Mouse (Mus musculus) CH12.LX (cell line): ENCODE measurements around the gene Cmbl. TPM values are rescaled to one million over a fixed set of nuclear protein-coding genes. Genes with fewer than 3 reads are reported as not detected.

Experiments
- DNase-seq: peaks from one replicate; pipeline ENCODE4 v3.0.0-alpha.2; 2013; ENCODE audit errors: extremely low read depth
- H3K27ac ChIP-seq: 2 replicates; pipeline ENCODE4 v1.5.1; 2012; ENCODE audit warnings: low read depth, mild to moderate bottlenecking, control low read depth, moderate library complexity; ENCODE audit not compliant: insufficient read depth
- H3K27me3 ChIP-seq: replicated peaks from 2 replicates; pipeline ENCODE3; 2012; ENCODE audit warnings: inconsistent platforms
- H3K36me3 ChIP-seq, 2 experiments: replicated peaks in 1 of 2; 2 replicates each; pipeline versions ENCODE3 to v1.6.1; 2012; ENCODE audit warnings: inconsistent platforms in 1 of 2, low read length in 1 of 2, mild to moderate bottlenecking in 1 of 2, mixed read lengths in 1 of 2, moderate library complexity in 1 of 2; ENCODE audit not compliant: control insufficient read depth in 1 of 2, insufficient read depth in 1 of 2
- H3K4me1 ChIP-seq, 2 experiments: 2 replicates each; pipeline ENCODE4 v1.6.1; 2012; ENCODE audit warnings: inconsistent platforms in 1 of 2, moderate library complexity in 1 of 2; ENCODE audit not compliant: insufficient read depth in 2 of 2, control insufficient read depth in 1 of 2
- H3K4me2 ChIP-seq: 2 replicates; pipeline ENCODE4 v1.6.1; 2012; ENCODE audit warnings: low read depth, mild to moderate bottlenecking, control low read depth; ENCODE audit not compliant: poor library complexity, insufficient read depth, severe bottlenecking
- H3K4me3 ChIP-seq, 3 experiments: fragments of 150-350 bp in 1 of 3; sonication (generic) in 1 of 3; replicated peaks in 1 of 3; 2 replicates each; pipeline versions ENCODE3 to v1.5.1; 2011 to 2012; ENCODE audit warnings: low read depth in 2 of 3, low read length in 2 of 3, mild to moderate bottlenecking in 2 of 3, moderate library complexity in 2 of 3, control low read depth in 1 of 3, improper control_type of control experiment in 1 of 3, inconsistent platforms in 1 of 3, mixed read lengths in 1 of 3; ENCODE audit not compliant: poor library complexity in 1 of 3
- H3K79me2 ChIP-seq: replicated peaks from 2 replicates; pipeline ENCODE4 v1.6.1; 2012; ENCODE audit warnings: mild to moderate bottlenecking, moderate library complexity; ENCODE audit not compliant: control insufficient read depth, poor library complexity, insufficient read depth, severe bottlenecking; ENCODE audit errors: extremely low read depth
- H3K9ac ChIP-seq: 2 replicates; pipeline ENCODE4 v1.6.1; 2012; ENCODE audit warnings: low read depth, mild to moderate bottlenecking, control low read depth, moderate library complexity; ENCODE audit not compliant: insufficient read depth
- H3K9me3 ChIP-seq: replicated peaks from 2 replicates; pipeline ENCODE3; 2012; ENCODE audit warnings: low read length, inconsistent platforms, mixed read lengths
- CHD1 ChIP-seq: IDR thresholded peaks from 2 replicates; pipeline ENCODE4 v1.6.1; 2012; ENCODE audit warnings: low read depth, low read length, improper control_type of control experiment, inconsistent platforms
- CHD2 ChIP-seq: IDR thresholded peaks from 2 replicates; pipeline ENCODE4 v1.6.1; 2011; ENCODE audit warnings: low read length, improper control_type of control experiment
- ETS1 ChIP-seq: conservative IDR thresholded peaks from 2 replicates; pipeline ENCODE4 v1.6.1; 2012; ENCODE audit warnings: low read depth, mild to moderate bottlenecking, inconsistent platforms, low read length, improper control_type of control experiment, moderate library complexity
- IRF4 ChIP-seq: IDR thresholded peaks from 2 replicates; pipeline ENCODE4 v1.6.1; 2014; ENCODE audit warnings: low read depth, mild to moderate bottlenecking, inconsistent platforms, low read length, improper control_type of control experiment
- JUN ChIP-seq: IDR thresholded peaks from 2 replicates; pipeline ENCODE4 v1.6.1; 2011; ENCODE audit warnings: low read depth, mild to moderate bottlenecking, low read length, improper control_type of control experiment, moderate library complexity; ENCODE audit not compliant: insufficient read depth
- JUND ChIP-seq: conservative IDR thresholded peaks from 2 replicates; pipeline ENCODE4 v1.6.1; 2011; ENCODE audit warnings: low read depth, low read length, improper control_type of control experiment
- KAT2A ChIP-seq: IDR thresholded peaks from 2 replicates; pipeline ENCODE4 v1.6.1; 2012; ENCODE audit warnings: low read length, improper control_type of control experiment, inconsistent platforms; ENCODE audit not compliant: insufficient replicate concordance
- MAX ChIP-seq: IDR thresholded peaks from 2 replicates; pipeline ENCODE4 v1.6.1; 2011; ENCODE audit warnings: low read length, improper control_type of control experiment
- MEF2A ChIP-seq: IDR thresholded peaks from 2 replicates; pipeline ENCODE4 v1.6.1; 2014; ENCODE audit warnings: low read depth, mild to moderate bottlenecking, inconsistent platforms, low read length, improper control_type of control experiment, borderline replicate concordance
- NELFE ChIP-seq: IDR thresholded peaks from 2 replicates; pipeline ENCODE4 v1.6.1; 2011; ENCODE audit warnings: low read depth, low read length, improper control_type of control experiment
- NRF1 ChIP-seq: IDR thresholded peaks from 2 replicates; pipeline ENCODE4 v1.6.1; 2014; ENCODE audit warnings: low read depth, mild to moderate bottlenecking, inconsistent platforms, low read length, improper control_type of control experiment, moderate library complexity
- POLR2AphosphoS2 ChIP-seq: IDR thresholded peaks from 2 replicates; pipeline ENCODE4 v1.6.1; 2011; ENCODE audit warnings: low read depth, low read length, improper control_type of control experiment
- RCOR1 ChIP-seq: conservative IDR thresholded peaks from 2 replicates; pipeline ENCODE4 v1.6.1; 2012; ENCODE audit warnings: low read depth, mild to moderate bottlenecking, inconsistent platforms, low read length, improper control_type of control experiment
- SMC3 ChIP-seq: IDR thresholded peaks from 2 replicates; pipeline ENCODE4 v1.6.1; 2011; ENCODE audit warnings: low read depth, low read length, improper control_type of control experiment
- TBP ChIP-seq: conservative IDR thresholded peaks from 2 replicates; pipeline ENCODE4 v1.6.1; 2011; ENCODE audit warnings: low read depth, low read length, improper control_type of control experiment
- ZMIZ1 ChIP-seq: IDR thresholded peaks from 2 replicates; pipeline ENCODE4 v1.6.1; 2012; ENCODE audit warnings: low read depth, mild to moderate bottlenecking, inconsistent platforms, low read length, improper control_type of control experiment
- ZNF384 ChIP-seq: IDR thresholded peaks from 2 replicates; pipeline ENCODE4 v1.6.1; 2012; ENCODE audit warnings: low read depth, low read length, improper control_type of control experiment, inconsistent platforms
- dilution Hi-C: fragments of 300-500 bp; cut with MboI; formaldehyde crosslinking; loops from 2 replicates; pipeline ENCODE4 v1.14.3; 2020; ENCODE audit warnings: low sequenced_read_pairs; ENCODE audit not compliant: extremely low pct_unique_long_range_greater_than_20kb, extremely low pct_ligation_motif_present
- in situ Hi-C: fragments of 300-500 bp; cut with MboI; formaldehyde crosslinking; loops from 3 replicates; pipeline ENCODE4 v1.14.3; 2019; ENCODE audit warnings: low sequenced_read_pairs, low pct_ligation_motif_present, low pct_unique_long_range_greater_than_20kb, mixed read lengths
- polyA plus RNA-seq: library from polyadenylated mRNA; unstranded; fragments of >175 nt; gene quantifications from 2 replicates; pipeline ENCODE4 v1.2.1, GENCODE M21; 2012; ENCODE audit warnings: low read depth; ENCODE audit not compliant: insufficient read length
- total RNA-seq, 2 experiments: library from RNA; depleted of rRNA; stranded (reverse); fragments of 300-350 nt in 1 of 2; fragments of >200 nt in 1 of 2; gene quantifications; 2 replicates each; pipeline ENCODE4 v1.2.3; 2012 to 2014

Gene Cmbl
- total and polyA plus RNA-seq, 3 experiments = 0.27 TPM; not detected in 2

GRCm38 (mm10) chr15:31561976-31562375, 3.2 kb upstream of the Cmbl start:
- no peaks in the 10 kb centered on the region for H3K79me2 ChIP-seq
- H3K4me1 ChIP-seq = no peaks in the 10 kb centered on the region
- no peaks in the 10 kb centered on the region for H3K36me3 ChIP-seq
- dilution Hi-C loops = no loop called here
- no peak overlapping the region for H3K9ac ChIP-seq
- H3K4me3 ChIP-seq = no peak overlapping the region
- in situ Hi-C loops = no loop called here
- H3K27ac ChIP-seq = no peak overlapping the region
- TF ChIP-seq KAT2A (no peak), ZMIZ1 (no peak), ZNF384 (no peak), NELFE (no peak), MEF2A (no peak), SMC3 (no peak), ETS1 (no peak), RCOR1 (no peak), JUND (no peak), MAX (no peak), CHD1 (no peak), NRF1 (no peak), TBP (no peak), IRF4 (no peak), POLR2AphosphoS2 (no peak), JUN (no peak)
- no peaks in the 10 kb centered on the region for H3K27me3 ChIP-seq
- H3K4me2 ChIP-seq = no peak overlapping the region
- H3K9me3 ChIP-seq = peaks cover 3% of the 10 kb centered on the region
- DNase-seq = no peak

GRCm38 (mm10) chr15:31562847-31563246, 2.3 kb upstream of the Cmbl start:
- Histone ChIP-seq H3K4me3 (no peak overlapping the region), H3K27ac (no peak overlapping the region), H3K9ac (no peak overlapping the region), H3K4me1 (no peaks in the 10 kb centered on the region), H3K27me3 (no peaks in the 10 kb centered on the region), H3K9me3 (peaks cover 3% of the 10 kb centered on the region), H3K4me2 (no peak overlapping the region), H3K79me2 (no peaks in the 10 kb centered on the region), H3K36me3 (no peaks in the 10 kb centered on the region)
- in situ Hi-C loops = no loop called here
- TF ChIP-seq MAX (no peak), SMC3 (no peak), CHD2 (no peak), JUND (no peak)
- dilution Hi-C loops = no loop called here
- DNase-seq = no peak
